Mouse (Mus musculus): ENCODE measurements around the gene Kera. TPM values are rescaled to one million over a fixed set of nuclear protein-coding genes. Genes with fewer than 3 reads are reported as not detected.

The Kera gene
- polyA plus RNA-seq, 1 experiment from 2014 or later: 21.6 TPM

DNA sequence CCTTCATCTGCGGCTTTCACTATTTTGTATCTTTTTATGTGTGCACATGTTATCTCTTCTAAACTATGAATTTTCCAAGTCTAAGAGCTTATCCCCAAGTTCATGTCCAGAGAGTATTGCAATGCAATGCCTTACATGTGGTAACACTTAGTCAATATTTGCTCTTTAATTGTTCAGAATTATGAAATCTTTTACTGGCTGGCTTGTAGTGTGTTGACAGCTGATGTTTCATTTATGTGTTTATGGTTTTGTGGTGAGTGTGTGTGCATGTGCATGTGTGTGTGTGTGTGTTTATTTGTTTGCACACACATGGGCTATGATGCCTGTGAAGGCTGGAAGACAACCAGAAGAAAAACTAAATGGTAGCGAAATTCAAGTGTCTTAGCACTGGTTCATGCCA is 35.2 kb downstream of the Kera start:
- no peak for DNase-seq (ENCODE audit: low spot score)
- H3K9me3 ChIP-seq (ENCODE audit: control insufficient read depth, low read length): no peaks in the 10 kb centered on the region
- no peaks in the 10 kb centered on the region for H3K27me3 ChIP-seq (replicated peaks; ENCODE audit: control insufficient read depth, insufficient read depth, low read length)
- no peak overlapping the region for H3K4me3 ChIP-seq (ENCODE audit: low read depth, low read length)
- H3K4me2 ChIP-seq (ENCODE audit: low read depth, low read length): no peak overlapping the region
- no peak overlapping the region for H3K27ac ChIP-seq (replicated peaks; ENCODE audit: low read depth, low read length)
- H3K36me3 ChIP-seq (ENCODE audit: control insufficient read depth, insufficient read depth, low read length): no peaks in the 10 kb centered on the region
- H3K4me1 ChIP-seq (ENCODE audit: control insufficient read depth, insufficient read depth, low read length): no peaks in the 10 kb centered on the region
- no peak for ATAC-seq (ENCODE audit: low read depth)
- 82% methylated on average over 2 of the region's 2 CpGs for WGBS
- H3K9ac ChIP-seq (ENCODE audit: low read depth, low read length): no peak overlapping the region

GRCm38 (mm10) chr10:97643768-97644167 is 37.1 kb downstream of the Kera start, which contains the start of gene Epyc:
Epyc (plus strand) TSS chr10:97644068.
- Histone ChIP-seq H3K9me3 (ENCODE audit: control insufficient read depth, low read length) (no peaks in the 10 kb centered on the region), H3K27me3 (replicated peaks; ENCODE audit: control insufficient read depth, insufficient read depth, low read length) (no peaks in the 10 kb centered on the region), H3K27ac (replicated peaks; ENCODE audit: low read depth, low read length) (no peak within 1 kb of the TSS), H3K4me2 (ENCODE audit: low read depth, low read length) (no peak within 1 kb of the TSS), H3K4me3 (ENCODE audit: low read depth, low read length) (no peak within 1 kb of the TSS), H3K4me1 (ENCODE audit: control insufficient read depth, insufficient read depth, low read length) (no peaks in the 10 kb centered on the region), H3K36me3 (ENCODE audit: control insufficient read depth, insufficient read depth, low read length) (no peaks in the 10 kb centered on the region), H3K9ac (ENCODE audit: low read depth, low read length) (no peak within 1 kb of the TSS)
- ATAC-seq (ENCODE audit: low read depth) (no peak), DNase-seq (ENCODE audit: low spot score) (no peak)
- 87% methylated on average over 2 of the region's 2 CpGs for WGBS

DNA sequence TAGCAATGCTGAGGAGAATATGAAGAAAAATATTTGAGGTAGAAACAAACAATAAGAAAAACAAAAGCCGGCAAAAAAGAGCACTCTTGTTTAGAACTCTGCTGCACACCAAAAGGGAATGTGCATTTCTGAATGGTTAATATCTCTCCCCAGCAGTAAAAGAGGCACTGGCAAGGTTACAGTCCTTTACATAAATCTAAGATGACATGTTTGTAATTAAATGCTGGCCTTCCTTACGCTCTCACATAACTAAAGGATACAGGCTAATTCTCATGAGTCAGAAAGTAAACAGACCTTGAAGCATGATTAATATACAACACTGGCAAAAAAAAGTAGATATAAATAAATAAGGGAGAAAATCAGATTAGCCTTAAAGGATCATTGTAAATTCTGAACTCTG is 43.7 kb downstream of the Kera start:
- Histone ChIP-seq H3K9ac (ENCODE audit: low read depth, low read length) (no peak overlapping the region), H3K4me1 (ENCODE audit: control insufficient read depth, insufficient read depth, low read length) (peaks cover 7% of the 10 kb centered on the region; the same call in 1 of the 2 replicates), H3K27ac (replicated peaks; ENCODE audit: low read depth, low read length) (peak overlapping the region; percentile 67), H3K4me2 (ENCODE audit: low read depth, low read length) (no peak overlapping the region), H3K4me3 (ENCODE audit: low read depth, low read length) (no peak overlapping the region), H3K9me3 (ENCODE audit: control insufficient read depth, low read length) (no peaks in the 10 kb centered on the region), H3K27me3 (replicated peaks; ENCODE audit: control insufficient read depth, insufficient read depth, low read length) (no peaks in the 10 kb centered on the region), H3K36me3 (ENCODE audit: control insufficient read depth, insufficient read depth, low read length) (no peaks in the 10 kb centered on the region)
- WGBS: 39% methylated on average over 2 of the region's 2 CpGs
- ATAC-seq (ENCODE audit: low read depth) (no peak), DNase-seq (ENCODE audit: low spot score) (peak; percentile 85)

DNA sequence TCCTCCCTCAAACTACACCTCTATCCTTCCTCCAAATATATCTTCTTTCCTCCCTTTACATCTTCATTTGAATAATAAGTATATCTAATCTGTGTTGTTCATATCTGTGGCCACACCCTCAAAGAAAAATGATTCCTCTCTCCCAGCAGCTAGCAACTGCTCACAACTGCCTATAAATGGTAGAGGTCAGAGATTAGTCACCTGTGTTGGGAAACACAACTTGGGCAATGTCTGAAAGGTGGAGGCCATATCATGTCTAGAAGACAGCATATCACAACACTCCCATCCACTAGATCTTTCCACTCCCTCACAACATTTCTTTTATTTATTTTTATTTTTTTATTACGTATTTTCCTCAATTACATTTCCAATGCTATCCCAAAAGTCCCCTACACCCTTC is 52.8 kb downstream of the Kera start:
- ATAC-seq (ENCODE audit: low read depth) (no peak), DNase-seq (ENCODE audit: low spot score) (no peak)
- Histone ChIP-seq H3K27ac (replicated peaks; ENCODE audit: low read depth, low read length) (no peak overlapping the region), H3K27me3 (replicated peaks; ENCODE audit: control insufficient read depth, insufficient read depth, low read length) (no peaks in the 10 kb centered on the region), H3K36me3 (ENCODE audit: control insufficient read depth, insufficient read depth, low read length) (no peaks in the 10 kb centered on the region), H3K9ac (ENCODE audit: low read depth, low read length) (no peak overlapping the region), H3K9me3 (ENCODE audit: control insufficient read depth, low read length) (no peaks in the 10 kb centered on the region), H3K4me3 (ENCODE audit: low read depth, low read length) (no peak overlapping the region), H3K4me1 (ENCODE audit: control insufficient read depth, insufficient read depth, low read length) (no peaks in the 10 kb centered on the region), H3K4me2 (ENCODE audit: low read depth, low read length) (no peak overlapping the region)
- WGBS: 88% methylated on average over 1 of the region's 1 CpGs

Other genes starting within 250 kb of the Kera start
- gene Dcn, start 127.3 kb upstream of the Kera start, polyA plus RNA-seq (2014; fragmentation: Nextera tagmentation; extraction: Ambion mirVana): 710 and 776 TPM in 2 replicates
- gene Lum, start 41.8 kb upstream of the Kera start, polyA plus RNA-seq (2014; fragmentation: Nextera tagmentation; extraction: Ambion mirVana): 568 and 584 TPM in 2 replicates
- gene Epyc, start 37.2 kb downstream of the Kera start, polyA plus RNA-seq (2014; fragmentation: Nextera tagmentation; extraction: Ambion mirVana): 27.9 and 39.2 TPM in 2 replicates
- gene Ccer1, start 86.2 kb downstream of the Kera start, polyA plus RNA-seq (2014; fragmentation: Nextera tagmentation; extraction: Ambion mirVana): not detected in 2 replicates
- not detected in 2 replicates for gene C030005K15Rik, start 119.9 kb downstream of the Kera start, polyA plus RNA-seq (2014; fragmentation: Nextera tagmentation; extraction: Ambion mirVana)